Comparison of ENCODE assay signal across 8 mouse cellular contexts in the genomic region with DNA sequence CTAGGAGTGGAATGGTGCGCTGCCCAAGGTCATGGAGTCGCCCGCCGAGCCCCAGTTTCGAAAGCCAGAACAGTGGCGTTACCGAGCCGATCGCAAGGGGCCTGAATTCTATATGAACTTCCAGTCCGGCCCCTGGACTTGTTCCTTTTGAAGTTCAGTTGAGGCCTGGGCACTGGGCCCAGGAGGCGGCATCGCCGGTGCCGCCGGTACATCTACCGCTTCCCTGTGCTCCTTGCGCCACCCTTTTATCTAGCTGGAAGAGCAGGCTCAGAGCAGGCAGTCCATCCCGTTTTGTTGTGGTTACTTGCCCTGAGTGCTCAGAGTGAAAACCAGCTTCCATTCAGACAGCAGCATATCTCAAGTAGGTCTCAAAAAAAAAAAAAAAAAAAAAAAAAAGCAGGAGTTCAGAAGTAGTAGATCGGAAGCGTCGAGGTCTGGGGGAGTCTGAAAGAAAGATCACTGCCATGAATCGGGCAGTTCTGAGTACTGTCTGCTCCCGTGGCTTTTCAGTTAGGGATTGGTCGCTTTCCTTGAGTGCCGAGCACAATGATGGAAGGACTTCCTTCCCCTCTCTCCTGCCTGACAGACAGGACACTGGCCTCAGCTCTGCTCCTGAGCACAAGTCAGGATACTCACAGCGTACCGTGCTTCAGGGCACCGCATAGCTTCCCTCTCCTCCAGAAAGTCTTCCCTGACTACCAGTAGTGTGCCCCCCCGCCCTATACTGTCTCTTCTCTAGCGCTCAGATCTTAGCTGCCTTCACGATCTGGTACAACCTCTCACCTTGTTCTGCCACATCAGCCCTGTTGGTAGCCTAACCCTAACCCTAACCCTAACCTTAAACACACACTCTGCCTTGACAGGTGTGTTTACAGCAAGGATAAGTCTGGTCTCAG. TPM values are rescaled to one million over a fixed set of nuclear protein-coding genes. Genes with fewer than 3 reads are reported as not detected.
DNase-seq lines count a peak whose midpoint lies in the region; ATAC-seq and TF ChIP-seq lines count a peak whose summit lies in the region.

No protein-coding gene starts in this region.

- ATAC-seq in G1E (ENCODE audit: extremely low read depth, insufficient number of reproducible peaks, low FRiP score, poor library complexity, severe bottlenecking), result no peak
- no peak for ATAC-seq in lung, embryonic 15.5 days (ENCODE audit: borderline replicate concordance, extremely low read depth, low FRiP score, low TSS enrichment)

- H3K4me3 ChIP-seq in G1E (ENCODE audit: low read depth, low read length), result peak overlapping the region; percentile 87
- peak overlapping the region; percentile 76 for H3K4me3 ChIP-seq in lung, embryonic 15.5 days

- peak overlapping the region; percentile 92 for H3K4me2 ChIP-seq in lung, embryonic 15.5 days

- peak; percentile 77 for DNase-seq in 3134 (ENCODE audit: extremely low read depth, insufficient read length, low spot score)
- peak; percentile 38 for DNase-seq in G1E (ENCODE audit: low spot score)
- peak; percentile 60 for DNase-seq in cerebellum, adult 9-11 months
- peak; percentile 19 to 38 for DNase-seq in heart, adult 9 months (ENCODE audit: low spot score in 2 of 2)
- peak; percentile 43 to 59 for DNase-seq in kidney, adult 8-10 months
- DNase-seq in ovary, postnatal 36 days (ENCODE audit: low spot score), result peak; percentile 43
- no peak for DNase-seq in natural killer cell, adult 2 months (ENCODE audit: low spot score in 2 of 2)

- H3K36me3 ChIP-seq in G1E (replicated peaks), result peaks cover 37% of the 10 kb centered on the region
- 0 out of 2 replicates have a peak, but pooled peaks cover 4% of the 10 kb centered on the region for H3K36me3 ChIP-seq in lung, embryonic 15.5 days

- H3K9me3 ChIP-seq in G1E (replicated peaks), result no peaks in the 10 kb centered on the region
- no peaks in the 10 kb centered on the region for H3K9me3 ChIP-seq in lung, embryonic 15.5 days

- H3K4me1 ChIP-seq in G1E (ENCODE audit: insufficient read depth, low read depth, low read length), result peaks cover 60% of the 10 kb centered on the region
- H3K4me1 ChIP-seq in lung, embryonic 15.5 days, result peaks cover 50% of the 10 kb centered on the region

- peak overlapping the region; percentile 61 for H3K27ac ChIP-seq in lung, embryonic 15.5 days

- peak overlapping the region; percentile 80 for H3K9ac ChIP-seq in lung, embryonic 15.5 days

- H3K27me3 ChIP-seq in G1E (ENCODE audit: insufficient read depth, low read length), result peaks cover 2% of the 10 kb centered on the region
- H3K27me3 ChIP-seq in lung, embryonic 15.5 days, result no peaks in the 10 kb centered on the region

- WGBS in lung, embryonic 15.5 days, result 6% methylated on average over 31 of the region's 31 CpGs

- no peak for TF ChIP-seq CTCF in G1E (IDR thresholded peaks at IDR 0.05; ENCODE audit: low read depth, low read length)

RNA-seq across cellular contexts. Expression of gene Fam210b, which starts 0.9 kb away (rescaled TPM):
- 32.5 and 37.9 TPM in 2 replicates for total RNA-seq in G1E (2014; fragmentation: Nextera tagmentation)
- total RNA-seq in G1E (2017), result 10.7 and 11.0 TPM in 2 replicates
- 14.7 and 18.1 TPM in 2 replicates for polyA plus RNA-seq in G1E (2012)
- 36.5 and 39.6 TPM in 2 replicates for polyA plus RNA-seq in lung, embryonic 15.5 days (2015; fragmentation: Nextera tagmentation; extraction: Ambion mirVana)

RNA-seq across cellular contexts. Expression of gene Aurka, which starts 24.1 kb away (rescaled TPM):
- 112 and 159 TPM in 2 replicates for total RNA-seq in G1E (2014; fragmentation: Nextera tagmentation)
- total RNA-seq in G1E (2017), result 63.1 and 71.0 TPM in 2 replicates
- 9.7 and 22.0 TPM in 2 replicates for polyA plus RNA-seq in G1E (2012)
- 130 and 138 TPM in 2 replicates for polyA plus RNA-seq in lung, embryonic 15.5 days (2015; fragmentation: Nextera tagmentation; extraction: Ambion mirVana)

RNA-seq across cellular contexts. Expression of gene Cstf1, which starts 24.2 kb away (rescaled TPM):
- total RNA-seq in G1E (2014; fragmentation: Nextera tagmentation) (74.9 and 88.9 TPM in 2 replicates), G1E (2017) (34.2 and 42.7 TPM in 2 replicates)
- polyA plus RNA-seq in G1E (2012), result 11.3 and 19.1 TPM in 2 replicates
- 43.2 and 43.4 TPM in 2 replicates for polyA plus RNA-seq in lung, embryonic 15.5 days (2015; fragmentation: Nextera tagmentation; extraction: Ambion mirVana)

RNA-seq across cellular contexts. Expression of gene Cass4, which starts 47.3 kb away (rescaled TPM):
- total RNA-seq in G1E (2014; fragmentation: Nextera tagmentation), result 0.83 TPM in 1 of 2 replicates, not detected in the other
- total RNA-seq in G1E (2017), result 0.46 and 0.87 TPM in 2 replicates
- 0.16 and 0.20 TPM in 2 replicates for polyA plus RNA-seq in G1E (2012)
- 5.5 and 6.7 TPM in 2 replicates for polyA plus RNA-seq in lung, embryonic 15.5 days (2015; fragmentation: Nextera tagmentation; extraction: Ambion mirVana)

Comparison
In these comparisons a context has a peak if more than half of its experiments do, and no peak if none do; other contexts are left out.
1. DNase-seq: peak in 3134 (single experiment), G1E (single experiment), cerebellum, adult 9-11 months (single experiment), heart, adult 9 months (2 of 2), kidney, adult 8-10 months (2 of 2) and ovary, postnatal 36 days (single experiment); none in natural killer cell, adult 2 months (0 of 2).